Mouse (Mus musculus): Measurements from ENCODE around the gene Cc2d2b.

The Cc2d2b gene

DNA sequence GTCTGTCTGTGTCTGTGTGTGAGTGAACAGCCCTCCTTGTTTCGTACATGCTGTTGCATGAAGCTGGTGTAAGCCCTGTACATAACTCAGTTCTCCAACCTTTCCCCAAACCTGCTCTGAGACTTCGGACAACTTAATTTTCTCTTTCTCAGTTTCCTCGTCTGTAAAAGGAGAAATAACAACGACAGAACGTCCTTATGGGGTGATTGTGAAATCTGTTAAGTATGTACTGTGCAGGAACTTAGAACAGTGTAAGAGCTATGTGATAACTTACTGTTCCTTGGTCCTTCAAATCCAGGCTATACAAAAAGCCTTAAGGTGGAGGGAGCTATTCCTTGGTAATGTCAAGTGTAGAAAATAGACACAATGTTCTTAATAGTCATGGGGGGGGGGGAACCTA, 83.8 kb downstream of the Cc2d2b start:
- no peak for DNase-seq (ENCODE audit: low spot score in 2 of 2)

DNA sequence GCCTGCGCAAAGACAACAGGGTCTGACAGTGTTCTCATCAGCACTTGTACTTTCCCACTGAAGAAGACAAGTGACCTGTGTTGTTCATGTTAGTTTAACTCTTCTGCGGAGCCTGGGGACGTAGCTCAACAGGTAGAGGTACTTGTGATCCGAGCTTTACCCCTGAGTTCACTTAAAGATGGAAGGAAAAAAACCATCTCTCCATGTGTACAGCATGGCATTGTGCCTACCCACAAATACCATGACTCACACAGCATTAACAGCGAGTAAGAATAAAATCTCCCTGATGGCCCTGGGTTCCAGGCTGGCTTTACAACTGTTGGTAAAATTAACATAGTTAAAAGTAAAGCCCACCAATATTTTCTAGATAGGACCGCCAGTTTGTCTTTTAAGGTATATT, 85.9 kb downstream of the Cc2d2b start:
- DNase-seq (ENCODE audit: low spot score in 2 of 2), result no peak

DNA sequence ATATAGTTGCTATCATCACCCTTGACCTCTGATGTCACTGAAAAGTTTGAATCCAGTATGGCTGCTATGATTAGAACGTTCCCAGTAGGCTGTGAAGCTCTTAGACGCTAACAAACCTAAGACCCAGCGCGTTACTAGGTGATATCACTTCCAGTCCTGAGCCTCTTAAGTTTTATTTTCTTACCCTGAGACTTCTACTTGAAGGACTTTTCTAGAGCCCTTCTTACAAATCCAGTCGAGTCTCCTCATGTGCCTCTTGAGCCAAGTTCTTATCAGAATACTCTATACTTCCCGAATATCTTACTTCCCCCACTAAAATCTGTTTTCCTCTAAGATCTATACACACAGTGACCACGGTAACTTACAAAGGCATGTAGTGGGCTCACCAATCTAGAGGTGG, 89.7 kb downstream of the Cc2d2b start:
- DNase-seq (ENCODE audit: low spot score in 2 of 2), result no peak

DNA sequence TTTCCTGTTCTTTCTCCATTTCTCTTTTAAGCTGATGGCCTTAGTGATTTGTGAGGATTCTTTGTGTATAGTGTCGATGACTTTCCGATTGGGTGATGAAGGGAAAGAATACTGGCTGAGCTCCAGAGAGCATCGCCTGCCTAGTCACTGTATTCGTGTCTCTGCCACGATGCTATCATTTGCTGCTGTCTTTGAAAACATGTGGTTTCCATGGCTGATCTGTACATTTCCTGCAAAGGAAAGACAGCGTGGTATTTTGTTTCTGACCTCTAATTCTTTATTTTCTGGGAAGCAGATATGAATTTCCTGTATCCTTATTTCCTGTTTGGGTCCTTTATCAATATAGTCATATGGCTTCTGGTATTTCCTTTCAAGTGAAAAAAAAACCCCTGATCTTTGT, 91.8 kb downstream of the Cc2d2b start:
- no peak for DNase-seq (ENCODE audit: low spot score in 2 of 2)

DNA sequence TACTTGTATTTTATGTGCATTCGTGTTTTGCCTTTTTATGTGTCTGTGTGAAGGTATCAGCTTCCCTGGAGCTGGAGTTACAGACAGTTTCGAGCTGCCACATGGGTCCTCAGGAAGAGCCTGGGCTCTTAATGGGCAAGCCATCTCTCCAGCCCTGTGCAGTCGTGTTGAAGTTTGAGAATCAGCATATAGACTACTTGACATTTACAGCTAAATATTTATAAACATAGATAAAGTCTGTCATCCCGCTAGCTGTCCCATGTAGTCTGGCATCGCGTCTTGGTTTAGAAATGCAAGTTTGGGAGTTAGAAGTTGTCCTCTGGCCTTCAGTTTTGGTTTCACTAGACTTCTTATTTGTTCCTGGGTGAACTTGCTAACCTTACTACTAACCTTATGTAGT, 92.5 kb downstream of the Cc2d2b start:
- DNase-seq (ENCODE audit: low spot score in 2 of 2), result no peak

DNA sequence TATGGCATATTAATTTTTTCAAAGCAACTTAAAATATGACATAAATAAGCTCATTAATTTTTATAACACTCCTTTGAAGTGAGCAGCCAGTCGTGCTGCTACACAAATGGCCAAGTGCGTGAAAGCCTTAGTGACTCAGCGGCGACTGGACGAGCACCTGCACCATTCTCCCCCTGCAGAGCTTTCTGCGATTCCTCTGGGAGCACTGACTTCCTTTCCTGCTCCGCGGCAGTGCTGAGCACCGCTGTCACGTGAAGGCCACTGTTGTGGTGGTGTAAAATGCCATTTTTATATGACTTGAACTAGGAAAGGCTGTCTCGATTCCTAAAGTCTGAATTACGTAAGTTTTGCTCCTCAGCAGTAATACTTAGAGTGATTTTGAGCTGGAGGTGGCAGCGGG, 93.0 kb downstream of the Cc2d2b start:
- DNase-seq (ENCODE audit: low spot score in 2 of 2), result no peak

DNA sequence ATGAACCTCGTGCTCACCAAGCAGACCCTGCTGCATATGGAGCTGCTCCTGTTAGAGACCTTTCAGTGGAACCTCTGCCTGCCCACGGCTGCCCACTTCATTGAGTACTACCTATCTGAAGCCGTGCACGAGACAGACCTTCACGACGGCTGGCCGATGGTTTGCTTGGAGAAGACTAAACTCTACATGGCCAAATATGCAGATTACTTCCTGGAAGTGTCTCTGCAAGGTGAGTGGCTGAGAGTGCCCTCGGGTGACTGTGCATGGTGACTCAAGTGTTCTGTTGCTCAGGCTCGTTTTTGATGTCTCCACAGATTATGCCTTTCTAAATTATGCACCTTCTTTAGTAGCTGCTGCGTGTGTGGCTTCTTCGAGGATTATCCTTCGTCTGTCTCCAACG, 96.2 kb downstream of the Cc2d2b start:
- no peak for DNase-seq (ENCODE audit: low spot score in 2 of 2)

DNA sequence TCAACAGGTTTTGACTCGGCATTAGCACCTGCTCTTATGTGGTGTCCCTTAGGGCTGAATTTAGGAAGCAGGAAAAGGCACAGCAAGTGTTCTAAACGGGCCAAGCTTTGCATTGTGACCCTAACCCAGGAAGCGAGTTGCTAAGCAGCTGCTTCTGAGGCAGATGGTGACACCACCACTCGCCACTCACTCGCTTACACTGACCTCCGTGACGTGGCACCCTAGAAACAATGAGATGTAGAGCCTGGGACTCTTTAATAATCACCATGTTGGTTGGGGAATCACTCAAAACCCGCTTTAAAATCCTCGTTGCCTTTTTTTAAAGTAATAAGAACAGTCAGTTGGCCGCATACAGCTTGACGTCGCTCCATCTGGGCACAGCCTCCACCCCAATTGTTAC, 100.8 kb downstream of the Cc2d2b start:
- no peak for DNase-seq (ENCODE audit: low spot score in 2 of 2)

DNA sequence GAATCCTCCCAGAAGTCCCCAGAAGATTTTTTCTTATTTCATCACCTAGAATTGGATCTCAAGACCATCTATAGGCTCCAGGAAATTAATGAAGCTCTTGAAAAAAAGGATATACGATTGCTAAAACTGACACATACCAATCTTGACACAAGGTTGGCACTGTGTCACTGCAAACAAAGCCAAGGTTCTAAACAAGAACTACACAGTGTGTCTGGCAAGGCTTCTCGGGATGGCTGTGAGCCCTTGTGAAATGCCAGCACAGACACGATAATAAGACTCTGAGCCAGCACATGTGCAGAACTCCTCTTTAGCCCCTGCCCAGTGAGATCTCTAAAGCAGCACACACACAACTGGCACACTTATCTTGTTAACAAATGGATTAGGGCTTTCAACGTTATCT, 111.0 kb downstream of the Cc2d2b start:
- DNase-seq (ENCODE audit: low spot score in 2 of 2), result no peak

DNA sequence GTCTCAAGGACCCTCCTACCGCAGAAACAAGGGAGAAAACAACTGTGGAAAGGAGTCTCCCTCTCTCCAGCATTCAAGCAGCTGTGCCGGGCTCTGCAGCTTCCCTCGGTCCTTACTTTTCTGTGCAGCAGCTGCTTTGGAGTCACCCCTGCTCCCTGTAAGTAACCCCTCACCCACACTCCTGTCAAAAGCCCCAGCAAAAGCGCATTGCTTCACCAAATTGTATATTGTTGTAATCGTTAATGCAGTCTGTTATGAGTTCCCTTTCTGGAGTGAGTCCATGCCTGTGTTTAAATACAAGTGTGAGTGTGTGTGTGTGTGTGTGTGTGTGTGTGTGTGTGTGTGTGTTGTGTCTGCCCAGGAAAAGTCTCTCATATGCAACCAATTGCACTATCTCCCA, 119.7 kb downstream of the Cc2d2b start:
- no peak for DNase-seq (ENCODE audit: low spot score in 2 of 2)

DNA sequence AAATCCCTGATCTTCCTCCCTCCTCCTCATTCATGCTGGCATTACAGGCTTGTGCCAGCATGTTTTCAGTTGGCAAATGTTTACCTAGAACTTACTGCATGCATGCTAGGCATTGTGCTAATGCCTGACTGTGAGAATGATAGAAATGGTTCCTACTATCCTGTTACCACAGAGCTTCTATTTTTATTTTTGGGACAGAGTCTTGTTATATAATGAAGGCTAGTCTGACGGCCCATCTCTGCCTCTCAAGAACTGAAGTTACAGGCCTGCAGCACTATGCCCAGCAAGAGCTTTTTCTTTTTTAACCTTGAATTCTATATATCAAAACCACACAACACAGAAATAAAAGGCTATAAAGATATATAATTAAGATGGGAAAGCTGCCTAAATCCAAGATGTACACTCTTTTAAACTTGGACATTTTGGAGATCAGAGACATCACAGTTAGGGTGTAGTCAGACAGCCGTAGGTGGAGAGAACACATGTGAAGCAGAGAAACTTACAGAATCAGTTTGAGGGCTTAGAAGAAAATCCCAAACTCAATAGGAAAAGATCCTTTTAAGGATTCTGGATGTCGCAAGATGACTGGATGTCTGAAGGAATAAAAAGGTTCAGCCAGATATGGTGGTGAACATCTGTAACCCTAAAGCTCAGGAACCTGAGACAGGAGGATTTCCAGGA, 121.0 kb downstream of the Cc2d2b start:
- DNase-seq (ENCODE audit: low spot score in 2 of 2), result no peak

DNA sequence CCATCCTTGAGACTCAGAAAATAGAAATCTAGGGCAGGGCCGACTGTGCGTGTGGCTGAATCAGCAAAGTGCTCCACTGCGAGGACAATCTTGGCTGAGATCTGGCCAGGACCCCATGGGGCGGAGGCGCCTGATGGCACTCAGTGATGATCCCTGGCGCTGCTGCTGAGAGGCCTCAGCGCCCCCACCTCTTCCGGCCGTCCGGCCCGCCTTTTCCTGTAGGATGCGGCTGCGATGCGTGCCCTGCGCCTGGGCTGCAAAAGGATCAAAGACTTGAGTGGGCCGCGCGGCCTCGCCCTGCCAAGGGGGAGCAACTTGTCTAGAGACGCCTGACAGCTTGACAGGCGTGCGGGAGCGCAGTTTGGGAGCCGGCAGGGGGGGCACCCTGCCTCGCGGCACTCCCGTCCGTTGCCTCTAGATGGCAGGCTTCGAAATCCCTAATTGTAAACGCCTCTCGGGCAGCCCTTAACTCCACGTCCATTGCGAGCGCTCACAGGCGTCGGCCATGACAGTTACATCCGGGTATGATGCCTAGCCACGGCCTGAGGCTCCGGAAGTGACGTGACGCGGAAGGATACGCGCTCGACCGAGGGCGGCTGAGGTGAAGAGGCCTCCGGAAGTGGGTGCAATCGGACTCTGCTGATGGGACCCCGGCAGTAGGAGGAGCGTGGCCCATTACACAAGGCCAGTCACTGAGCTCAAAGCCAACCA, 124.6 kb downstream of the Cc2d2b start:
- peak; percentile 82 to 86 for DNase-seq (ENCODE audit: low spot score in 2 of 2)
